Mouse (Mus musculus): ENCODE results near the gene Agap2.

GRCm38 (mm10) chr10:127042468-127043115 lies 32.5 kb upstream of the Agap2 start:
- TF ChIP-seq CTCF (IDR thresholded peaks at IDR 0.05; ENCODE audit: extremely low read depth, insufficient read length, insufficient replicate concordance, low read depth, low read length): no peak
- no peak for TF ChIP-seq POLR2A (IDR thresholded peaks at IDR 0.05; ENCODE audit: low read depth, low read length)
